Mouse (Mus musculus) thymus, adult 18-20 months (tissue): ENCODE measurements around the gene H1foo.
A peak's percentile ranks its signal among the peaks of the same experiment; 100 is the strongest.

ENCODE experiments used
- DNase-seq, 2 experiments: peaks; one replicate each; pipeline ENCODE4 v3.0.0; 2022; ENCODE audit warnings: mixed read lengths in 2 of 2

The H1foo gene

GRCm38 (mm10) chr6:115962439-115963085 lies 17.8 kb downstream of the H1foo start:
- no peak for DNase-seq

- no peak for DNase-seq
These were observed 18.9 kb downstream of the H1foo start for GRCm38 (mm10) chr6:115963656-115964055.

GRCm38 (mm10) chr6:115966227-115966966 lies 21.7 kb downstream of the H1foo start:
- no peak for DNase-seq

DNA sequence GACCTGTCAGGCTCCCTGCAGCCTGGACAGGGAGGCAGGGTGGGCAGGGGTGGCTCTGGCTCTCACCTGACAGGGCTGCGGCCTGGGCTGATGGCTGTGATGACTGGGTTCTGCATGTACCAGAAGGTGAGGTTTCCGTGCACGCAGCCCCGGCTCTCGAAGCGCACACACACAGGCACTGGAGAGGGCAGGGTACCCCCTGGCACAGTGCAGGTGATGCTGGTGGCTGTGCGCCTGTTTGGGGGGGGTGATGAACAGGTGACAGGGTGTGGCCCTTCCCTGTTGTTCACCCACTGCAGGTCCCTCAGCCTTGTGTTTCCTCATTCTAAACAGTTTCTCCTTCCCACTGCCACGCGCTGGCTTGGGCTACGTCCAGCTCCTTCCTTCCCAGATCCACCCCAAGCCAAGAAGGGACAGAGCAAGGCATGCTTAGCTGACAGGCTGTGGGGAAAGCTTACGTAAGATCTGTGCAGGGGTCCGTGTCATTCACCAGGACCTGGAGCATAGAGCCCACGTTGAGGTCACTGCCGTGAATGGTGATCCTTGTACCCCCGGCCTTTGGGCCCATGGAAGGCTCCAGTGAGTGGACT lies 22.6 kb downstream of the H1foo start:
- DNase-seq, result no peak

DNA sequence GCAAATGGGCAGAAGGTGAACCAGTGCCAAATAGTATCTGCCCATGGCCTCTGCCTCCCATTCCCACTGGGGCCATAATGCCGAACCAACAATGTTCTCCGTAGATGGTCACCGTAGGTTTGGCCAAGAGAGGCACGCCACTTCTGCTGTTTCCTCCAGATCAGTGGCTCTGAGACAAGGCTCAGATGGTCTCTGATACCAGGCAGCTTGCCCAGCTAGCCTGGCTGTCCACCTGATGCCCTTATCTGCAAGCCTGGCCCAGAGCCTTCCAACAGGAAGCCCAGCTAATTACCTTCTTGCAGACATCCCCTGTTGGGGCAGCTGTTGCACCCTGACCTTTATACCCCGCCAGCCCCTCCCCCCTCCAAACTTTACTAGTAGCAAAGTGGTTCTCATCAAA lies 23.3 kb downstream of the H1foo start:
- DNase-seq, result no peak

GRCm38 (mm10) chr6:115968700-115969099 lies 24.0 kb downstream of the H1foo start:
- no peak for DNase-seq

- DNase-seq, result no peak
These were observed 24.4 kb downstream of the H1foo start for GRCm38 (mm10) chr6:115969103-115969502.

DNA sequence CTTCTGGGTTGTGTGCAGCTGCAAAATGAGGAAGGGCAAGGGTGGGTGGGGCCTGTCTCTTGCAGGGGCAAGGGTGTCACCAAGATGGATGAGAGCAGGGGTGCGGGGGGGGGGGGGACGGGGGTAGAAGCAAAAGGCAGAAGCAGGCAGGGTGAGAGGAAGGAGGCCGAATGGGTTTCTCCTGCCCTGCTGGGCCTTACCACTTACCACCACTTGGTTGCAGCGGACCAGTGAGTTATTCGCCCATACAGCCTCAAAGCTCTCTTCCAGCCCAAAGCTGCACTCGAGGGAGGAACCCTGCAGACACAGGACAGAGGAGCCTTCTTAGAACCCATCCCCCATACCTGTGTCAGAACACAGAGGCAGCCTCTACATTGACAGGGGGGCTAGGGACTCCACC lies 25.2 kb downstream of the H1foo start:
- DNase-seq, result no peak

DNA sequence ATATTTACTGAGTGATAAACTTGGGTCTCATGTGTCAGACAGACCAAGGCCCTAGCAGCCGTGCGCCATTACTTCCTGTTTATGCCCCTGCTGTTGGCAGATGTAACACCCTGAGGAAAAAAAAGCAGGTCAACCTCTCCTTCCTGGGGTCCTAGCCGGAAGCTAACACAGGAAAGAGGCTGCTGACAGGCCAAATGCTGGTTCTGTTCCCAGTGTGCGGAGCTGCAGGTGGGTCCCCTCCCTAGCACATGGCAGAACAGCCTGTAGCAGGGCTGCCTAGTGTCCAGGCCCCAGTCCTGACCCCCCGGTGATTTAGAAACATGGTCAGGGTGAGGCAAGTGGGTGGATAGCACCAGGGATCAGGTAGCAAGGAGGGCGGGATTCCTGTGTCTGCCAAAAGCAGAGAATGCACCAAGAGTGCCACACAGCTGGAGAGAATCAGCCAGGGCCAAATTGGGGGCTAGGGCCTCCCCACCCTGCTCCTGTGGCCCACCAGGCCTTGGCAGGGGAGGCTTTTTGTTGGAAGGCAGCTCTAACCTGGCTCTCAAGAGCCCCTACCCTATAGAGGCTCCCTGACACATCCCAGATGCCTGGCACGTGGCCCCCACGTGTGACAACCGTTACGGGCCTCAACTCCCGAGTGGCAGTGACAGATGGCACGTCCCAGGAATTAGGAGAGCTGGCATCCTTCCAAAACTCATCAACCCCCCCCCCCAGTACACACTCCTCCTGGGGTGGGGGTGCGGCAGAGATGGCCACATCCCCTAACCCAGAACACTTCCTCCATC lies 26.7 kb downstream of the H1foo start:
- peak; percentile 66 to 82 for DNase-seq

GRCm38 (mm10) chr6:115972083-115972764 lies 27.5 kb downstream of the H1foo start:
- DNase-seq, result no peak

DNA sequence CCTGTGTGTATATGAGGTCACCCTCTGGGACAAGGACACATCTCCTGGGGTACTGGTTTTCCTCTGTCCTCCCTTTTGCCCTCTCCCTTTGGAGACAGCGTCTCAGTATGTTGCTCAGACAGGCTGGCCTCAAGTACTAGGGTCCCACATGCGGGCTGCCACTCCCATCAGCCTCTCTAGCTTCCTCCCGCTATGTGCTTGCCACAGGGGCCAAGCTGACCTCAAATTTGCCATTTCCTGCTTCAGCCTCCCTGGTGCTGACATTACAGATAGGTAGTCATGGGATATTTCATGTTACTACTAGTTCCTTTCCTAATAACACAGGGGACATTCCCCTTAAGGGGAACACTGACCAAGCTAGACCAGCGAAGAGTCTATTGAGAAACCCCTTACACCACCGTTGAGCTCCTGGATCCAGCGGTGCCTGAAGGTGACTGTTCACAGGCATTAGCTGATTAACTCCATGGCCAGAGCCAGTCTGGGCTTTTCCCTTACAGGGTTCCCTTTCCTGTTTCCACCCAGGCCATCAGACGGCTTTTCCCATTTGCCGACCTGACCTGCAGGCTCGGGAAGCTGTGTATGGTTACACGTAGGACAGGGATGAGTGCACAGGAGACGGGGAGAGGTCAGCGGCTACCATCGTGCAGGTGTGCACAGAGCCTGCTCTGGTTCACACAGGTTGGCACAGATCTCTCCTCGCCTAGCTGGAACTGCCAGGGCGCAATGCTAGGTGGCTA lies 28.6 kb downstream of the H1foo start:
- DNase-seq, result no peak

GRCm38 (mm10) chr6:115973881-115974662 lies 29.3 kb downstream of the H1foo start:
- DNase-seq, result no peak

GRCm38 (mm10) chr6:115975606-115976005 lies 30.9 kb downstream of the H1foo start:
- DNase-seq, result no peak

GRCm38 (mm10) chr6:115977810-115978209 lies 33.1 kb downstream of the H1foo start:
- no peak for DNase-seq

GRCm38 (mm10) chr6:115978596-115978995 lies 33.9 kb downstream of the H1foo start:
- DNase-seq, result no peak

DNA sequence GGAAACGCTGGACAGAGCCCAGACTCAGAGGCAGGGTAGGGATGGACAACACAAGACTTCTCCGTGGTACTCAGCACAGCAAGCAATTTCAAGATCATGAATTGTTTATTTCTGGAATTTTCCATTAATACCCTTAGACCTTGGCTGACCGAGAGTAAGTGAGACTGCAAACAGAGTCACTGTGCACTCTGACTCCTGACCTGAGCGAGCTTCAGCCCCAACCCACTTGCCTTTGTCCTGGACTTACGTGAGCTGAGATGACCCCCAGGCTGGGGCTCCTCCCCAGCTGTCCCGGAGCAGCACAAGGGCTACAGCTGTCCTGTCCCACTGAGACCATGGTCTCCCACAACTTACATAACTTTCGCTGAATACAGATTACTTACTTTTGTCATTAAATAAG lies 38.2 kb downstream of the H1foo start:
- no peak for DNase-seq

- no peak for DNase-seq
These were observed 38.7 kb downstream of the H1foo start for GRCm38 (mm10) chr6:115983306-115984038.

- DNase-seq, result no peak
These were observed 39.8 kb downstream of the H1foo start for GRCm38 (mm10) chr6:115984580-115984979.

DNA sequence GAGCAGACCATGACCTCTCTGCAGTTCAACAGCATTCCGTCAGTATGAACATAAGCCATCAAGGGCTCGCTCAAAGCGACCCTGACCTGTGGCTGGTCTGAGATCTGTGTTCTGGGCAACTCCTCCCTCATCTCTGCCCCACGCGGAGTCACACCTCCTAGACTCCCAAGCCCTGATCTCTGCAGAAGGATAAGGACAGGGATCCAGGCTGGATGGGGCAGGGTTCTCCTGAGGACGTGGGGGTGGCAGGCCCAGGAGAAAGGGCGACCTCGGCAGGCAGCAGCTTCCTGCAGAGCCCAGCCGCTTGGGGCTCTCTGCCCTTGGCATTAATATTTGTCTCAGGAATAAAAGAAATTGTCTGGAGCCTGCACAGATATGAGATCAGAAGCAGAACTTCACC lies 40.9 kb downstream of the H1foo start:
- no peak for DNase-seq

GRCm38 (mm10) chr6:115986472-115987095 lies 41.8 kb downstream of the H1foo start:
- DNase-seq, result no peak
